In genomic region chr2:31305684-31306083, GRCm38 (mm10) we compare ENCODE assay signal across 9 mouse cellular contexts. TPM values are rescaled to one million over a fixed set of nuclear protein-coding genes. Genes with fewer than 3 reads are reported as not detected.
DNase-seq lines count a peak whose midpoint lies in the region; ATAC-seq and TF ChIP-seq lines count a peak whose summit lies in the region.
"Had no signal": no experiment of that assay in that cellular context is flagged by ENCODE, and none has a peak within 500 bp of the region (broad histone marks: within the 10 kb centered on the region; RNA-seq: fewer than 3 reads in every experiment).

No protein-coding gene starts in this region.

- 41% methylated on average over 4 of the region's 4 CpGs for WGBS in kidney, postnatal 0 days
- 33% methylated on average over 4 of the region's 4 CpGs for WGBS in kidney, embryonic 15.5 days

- H3K4me3 ChIP-seq in kidney, postnatal 0 days (replicated peaks; ENCODE audit: low read depth, low read length), result no peak overlapping the region
- H3K4me3 ChIP-seq in kidney, embryonic 15.5 days (replicated peaks), result no peak overlapping the region
- peak overlapping the region; percentile 39 for H3K4me3 ChIP-seq in ES-Bruce4 (ENCODE audit: low read depth, low read length)
- H3K4me3 ChIP-seq: embryonic facial prominence, embryonic 12.5 days had no signal

- H3K4me1 ChIP-seq in kidney, postnatal 0 days (replicated peaks; ENCODE audit: insufficient read depth, low read length), result no peaks in the 10 kb centered on the region
- 0 out of 2 replicates have a peak, but pooled peaks cover 5% of the 10 kb centered on the region for H3K4me1 ChIP-seq in kidney, embryonic 15.5 days
- peaks cover 3% of the 10 kb centered on the region for H3K4me1 ChIP-seq in ES-Bruce4 (ENCODE audit: control insufficient read depth, insufficient read depth, low read length)
- H3K4me1 ChIP-seq: embryonic facial prominence, embryonic 12.5 days had no signal

- ATAC-seq in kidney, postnatal 0 days (replicated peaks; ENCODE audit: low FRiP score, low read depth), result no peak
- ATAC-seq in kidney, embryonic 15.5 days (replicated peaks; ENCODE audit: low FRiP score), result no peak
- no peak for ATAC-seq in inflammation-experienced regulatory T-cells, adult 6 months

- no peak for TF ChIP-seq EP300 in ES-Bruce4 (IDR thresholded peaks at IDR 0.05; ENCODE audit: insufficient read depth, low read depth, low read length)

- H3K36me3 ChIP-seq in kidney, postnatal 0 days (ENCODE audit: insufficient read depth, low read length), result no peaks in the 10 kb centered on the region
- H3K36me3 ChIP-seq in kidney, embryonic 15.5 days, result no peaks in the 10 kb centered on the region
- H3K36me3 ChIP-seq in ES-Bruce4 (ENCODE audit: control insufficient read depth, insufficient read depth, low read length, poor library complexity, severe bottlenecking), result no peaks in the 10 kb centered on the region
- H3K36me3 ChIP-seq: embryonic facial prominence, embryonic 12.5 days had no signal

- no peak for TF ChIP-seq POLR2A in ES-Bruce4 (IDR thresholded peaks at IDR 0.05; ENCODE audit: insufficient read depth, low read length)

- no peak overlapping the region for H3K27ac ChIP-seq in kidney, postnatal 0 days
- no peak overlapping the region for H3K27ac ChIP-seq in kidney, embryonic 15.5 days
- H3K27ac ChIP-seq in ES-Bruce4 (ENCODE audit: insufficient read depth, low read length), result no peak overlapping the region
- H3K27ac ChIP-seq: embryonic facial prominence, embryonic 12.5 days had no signal

- TF ChIP-seq CTCF in kidney, postnatal 0 days (IDR thresholded peaks at IDR 0.05; ENCODE audit: low read depth), result peak; percentile 65
- peak; percentile 93 for TF ChIP-seq CTCF in ES-Bruce4 (IDR thresholded peaks at IDR 0.05; ENCODE audit: low read depth, low read length)

- no peak for DNase-seq in kidney, postnatal 0 days (ENCODE audit: low spot score)
- DNase-seq in adrenal gland, postnatal 36 days, result peak; percentile 44 to 71
- DNase-seq in heart, postnatal 4 days, result peak; percentile 43
- DNase-seq in retina, postnatal 1 day, result peak; percentile 36
- no peak for DNase-seq in frontal cortex, postnatal 36 days (ENCODE audit: low spot score in 2 of 2)

- no peaks in the 10 kb centered on the region for H3K9me3 ChIP-seq in kidney, postnatal 0 days (replicated peaks; ENCODE audit: low read length)
- no peaks in the 10 kb centered on the region for H3K9me3 ChIP-seq in kidney, embryonic 15.5 days (replicated peaks)
- no peaks in the 10 kb centered on the region for H3K9me3 ChIP-seq in ES-Bruce4 (replicated peaks; ENCODE audit: control insufficient read depth, insufficient read depth, low read length, poor library complexity, severe bottlenecking)
- H3K9me3 ChIP-seq: embryonic facial prominence, embryonic 12.5 days had no signal

- no peak overlapping the region for H3K4me2 ChIP-seq in kidney, postnatal 0 days (ENCODE audit: low read length)
- H3K4me2 ChIP-seq in kidney, embryonic 15.5 days, result no peak overlapping the region
- H3K4me2 ChIP-seq: embryonic facial prominence, embryonic 12.5 days had no signal

- no peaks in the 10 kb centered on the region for H3K27me3 ChIP-seq in kidney, postnatal 0 days (ENCODE audit: insufficient read depth, low read length)
- H3K27me3 ChIP-seq in kidney, embryonic 15.5 days, result peaks cover 9% of the 10 kb centered on the region
- H3K27me3 ChIP-seq in ES-Bruce4 (ENCODE audit: control insufficient read depth, insufficient read depth, low read length, poor library complexity, severe bottlenecking), result no peaks in the 10 kb centered on the region
- H3K27me3 ChIP-seq: embryonic facial prominence, embryonic 12.5 days had no signal

- no peak overlapping the region for H3K9ac ChIP-seq in kidney, postnatal 0 days (ENCODE audit: low read depth, low read length)
- no peak overlapping the region for H3K9ac ChIP-seq in kidney, embryonic 15.5 days
- peak overlapping the region; percentile 14; the same call in 1 of the 2 replicates for H3K9ac ChIP-seq in ES-Bruce4 (ENCODE audit: low read depth, poor library complexity, severe bottlenecking)
- H3K9ac ChIP-seq: embryonic facial prominence, embryonic 12.5 days had no signal

RNA-seq across cellular contexts. Expression of gene Hmcn2, which starts 8.5 kb away (rescaled TPM):
- 0.68 and 1.0 TPM in 2 replicates for polyA plus RNA-seq in kidney, postnatal 0 days (2015; fragmentation: Nextera tagmentation; extraction: Ambion mirVana)
- polyA plus RNA-seq in kidney, embryonic 15.5 days (2015; fragmentation: Nextera tagmentation; extraction: Ambion mirVana), result 0.22 and 0.33 TPM in 2 replicates
- 2.7 and 2.9 TPM in 2 replicates for polyA plus RNA-seq in ES-Bruce4 (2011; ENCODE audit: insufficient read depth, insufficient read length, low read depth, missing spikeins)
- total RNA-seq in adrenal gland, postnatal 36 days (2021), result 1 to 10 TPM; 1.7 to 1.9 TPM
- 1 to 10 TPM; 1.7 to 2.9 TPM for total RNA-seq in heart, postnatal 4 days (2021)
- polyA plus RNA-seq in inflammation-experienced regulatory T-cells, adult 6 months (2017; shearing (Covaris generic)), result under 1 TPM; 0.20 to 0.54 (median 0.38) TPM

Comparison
In these comparisons a context has a peak if more than half of its experiments do, and no peak if none do; other contexts are left out.
1. DNase-seq: peak in adrenal gland, postnatal 36 days (2 of 2), heart, postnatal 4 days (single experiment) and retina, postnatal 1 day (single experiment); none in kidney, postnatal 0 days (single experiment) and frontal cortex, postnatal 36 days (0 of 2).